Mouse (Mus musculus) heart, adult 2 months (tissue): ENCODE measurements around the gene Rab24. TPM values are rescaled to one million over a fixed set of nuclear protein-coding genes. Genes with fewer than 3 reads are reported as not detected.

ENCODE experiments used
- DNase-seq, 2 experiments: peaks; one replicate each; pipeline ENCODE4 v3.0.0; 2021
- H3K27ac ChIP-seq: fragments of 200-600 bp; 2 replicates; pipeline ENCODE4 v1.8.1; 2022
- H3K27me3 ChIP-seq: fragments of 200-500 bp; 2 replicates; pipeline ENCODE4 v1.6.1; 2012; ENCODE audit warnings: mild to moderate bottlenecking, low read length, inconsistent platforms, mixed read lengths; ENCODE audit not compliant: control insufficient read depth, insufficient read depth
- H3K36me3 ChIP-seq: fragments of 200-500 bp; 2 replicates; pipeline ENCODE4 v1.6.1; 2012; ENCODE audit warnings: low read length, inconsistent platforms; ENCODE audit not compliant: control insufficient read depth, insufficient read depth
- H3K4me1 ChIP-seq: fragments of 200-500 bp; 2 replicates; pipeline ENCODE4 v1.6.1; 2011; ENCODE audit warnings: low read length; ENCODE audit not compliant: control insufficient read depth, insufficient read depth
- H3K4me3 ChIP-seq: fragments of 200-600 bp; 2 replicates; pipeline ENCODE4 v1.8.1; 2022
- H3K79me2 ChIP-seq: fragments of 200-500 bp; replicated peaks from 2 replicates; pipeline ENCODE4 v1.6.1; 2012; ENCODE audit warnings: mild to moderate bottlenecking, inconsistent platforms, low read length, moderate library complexity, mixed read lengths; ENCODE audit not compliant: control insufficient read depth, insufficient read depth
- H3K9ac ChIP-seq: fragments of 200-500 bp; 2 replicates; pipeline ENCODE4 v1.6.1; 2012; ENCODE audit warnings: low read depth, mild to moderate bottlenecking, control low read depth, inconsistent platforms, low read length, mixed read lengths
- CTCF ChIP-seq: fragments of 200-600 bp; IDR thresholded peaks from 2 replicates; pipeline ENCODE4 v1.8.1; 2022; ENCODE audit warnings: antibody characterized with exemption, mild to moderate bottlenecking, moderate library complexity
- EP300 ChIP-seq: fragments of 200-500 bp; IDR thresholded peaks from 2 replicates; pipeline ENCODE4 v1.6.1; 2011; ENCODE audit warnings: low read depth, low read length, control low read depth; ENCODE audit not compliant: insufficient read depth
- POLR2A ChIP-seq: fragments of 200-500 bp; IDR thresholded peaks from 2 replicates; pipeline ENCODE4 v1.6.1; 2011; ENCODE audit warnings: mild to moderate bottlenecking, low read depth, low read length, control low read depth; ENCODE audit not compliant: insufficient read depth
- WGBS: fragments of 180-500 bp; shearing (Covaris S2); methylation state at CpG from one replicate; pipeline ENCODE4 v1.1.7; 2018; 5-methylcytosine and 5-hydroxymethylcytosine counted together
- intact Hi-C: fragments of 180-260 bp; cut with DNase I; formaldehyde crosslinking; loops from one replicate; pipeline ENCODE4 v1.15.1; 2025
- polyA plus RNA-seq: library from polyadenylated mRNA; depleted of rRNA; stranded (reverse); fragments of >200 nt; gene quantifications from 2 replicates; pipeline ENCODE4 v1.2.3, GENCODE M21; 2012; rRNA removed
- total RNA-seq, 2 experiments: library from RNA; stranded (reverse); gene quantifications; 2 replicates each; pipeline ENCODE4 v1.2.3; 2021

Rab24 gene
- total and polyA plus RNA-seq, 3 experiments = 29.1 to 60.6 (median 37.2) TPM

- WGBS = 71% methylated on average over 3 of the region's 3 CpGs
- no peaks in the 10 kb centered on the region for H3K27me3 ChIP-seq
- H3K27ac ChIP-seq = no peak overlapping the region
- H3K79me2 ChIP-seq = peaks cover 1% of the 10 kb centered on the region; the same call in 1 of the 2 replicates
- TF ChIP-seq POLR2A (no peak), CTCF (peak; percentile 38)
- intact Hi-C loops = no loop called here
- no peak for DNase-seq
- H3K9ac ChIP-seq = no peak overlapping the region
- no peaks in the 10 kb centered on the region for H3K4me1 ChIP-seq
- H3K4me3 ChIP-seq = no peak overlapping the region
- peaks cover 4% of the 10 kb centered on the region; the same call in 1 of the 2 replicates for H3K36me3 ChIP-seq
These were observed 32.9 kb downstream of the Rab24 start for GRCm38 (mm10) chr13:55288854-55289253.

- H3K4me3 ChIP-seq = no peak overlapping the region
- H3K4me1 ChIP-seq = no peaks in the 10 kb centered on the region
- H3K27ac ChIP-seq = no peak overlapping the region
- no peaks in the 10 kb centered on the region for H3K27me3 ChIP-seq
- intact Hi-C loops = no loop called here
- WGBS = 70% methylated on average over 5 of the region's 5 CpGs
- peaks cover 4% of the 10 kb centered on the region for H3K36me3 ChIP-seq
- TF ChIP-seq EP300 = no peak
- no peak overlapping the region for H3K9ac ChIP-seq
- DNase-seq = no peak
- H3K79me2 ChIP-seq = no peaks in the 10 kb centered on the region; the same call in 1 of the 2 replicates
These were observed 44.1 kb downstream of the Rab24 start for GRCm38 (mm10) chr13:55277646-55278045.

GRCm38 (mm10) chr13:55277203-55277602 is 44.5 kb downstream of the Rab24 start:
- H3K4me1 ChIP-seq = no peaks in the 10 kb centered on the region
- 90% methylated on average over 5 of the region's 5 CpGs for WGBS
- intact Hi-C loops = no loop called here

More at GRCm38 (mm10) chr13:55277203-55277602, 44.5 kb downstream of the Rab24 start:
- TF ChIP-seq POLR2A (no peak), EP300 (no peak), CTCF (no peak)
- Histone ChIP-seq H3K4me3 (no peak overlapping the region), H3K27me3 (no peaks in the 10 kb centered on the region), H3K36me3 (peaks cover 4% of the 10 kb centered on the region), H3K27ac (no peak overlapping the region), H3K79me2 (no peaks in the 10 kb centered on the region; the same call in 1 of the 2 replicates), H3K9ac (no peak overlapping the region)
- DNase-seq = no peak

Other genes starting within 250 kb of the Rab24 start
- 10 to 100 TPM; 20.3 to 20.5 TPM for gene Uimc1, start 221.6 kb downstream of the Rab24 start, total RNA-seq
- gene Uimc1, start 221.6 kb downstream of the Rab24 start, polyA plus RNA-seq = 9.9 and 11.0 TPM in 2 replicates
- gene Zfp346, start 216.6 kb downstream of the Rab24 start, total RNA-seq = 10 to 100 TPM; 17.1 to 20.6 TPM
- 14.3 and 23.4 TPM in 2 replicates for gene Zfp346, start 216.6 kb downstream of the Rab24 start, polyA plus RNA-seq
- not detected for gene Gm17617, start 188.4 kb downstream of the Rab24 start, total RNA-seq
- gene Gm17617, start 188.4 kb downstream of the Rab24 start, polyA plus RNA-seq = not detected in 2 replicates
- under 1 TPM; 0.07 to 0.21 TPM for gene Fgfr4, start 169.3 kb downstream of the Rab24 start, total RNA-seq
- gene Fgfr4, start 169.3 kb downstream of the Rab24 start, polyA plus RNA-seq = 0.21 and 0.70 TPM in 2 replicates
- gene Nsd1, start 112.2 kb downstream of the Rab24 start, total RNA-seq = 10 to 100 TPM; 52.5 to 55.8 TPM
- 11.0 and 18.4 TPM in 2 replicates for gene Nsd1, start 112.2 kb downstream of the Rab24 start, polyA plus RNA-seq
- 10 to 100 TPM; 37.4 to 40.8 TPM for gene Prelid1, start 1.4 kb downstream of the Rab24 start, total RNA-seq
- gene Prelid1, start 1.4 kb downstream of the Rab24 start, polyA plus RNA-seq = 67.4 and 70.1 TPM in 2 replicates
- gene Mxd3, start 7.9 kb upstream of the Rab24 start, total RNA-seq = not detected
- 0.21 and 0.53 TPM in 2 replicates for gene Mxd3, start 7.9 kb upstream of the Rab24 start, polyA plus RNA-seq
- gene Lman2, start 40.8 kb upstream of the Rab24 start, total RNA-seq = 10 to 100 TPM; 50.5 to 52.2 TPM
- 52.6 and 83.6 TPM in 2 replicates for gene Lman2, start 40.8 kb upstream of the Rab24 start, polyA plus RNA-seq
- gene Rgs14, start 47.8 kb upstream of the Rab24 start, total RNA-seq = under 1 TPM; 0.23 to 0.73 TPM
- 0.97 and 1.9 TPM in 2 replicates for gene Rgs14, start 47.8 kb upstream of the Rab24 start, polyA plus RNA-seq
- gene Slc34a1, start 76.2 kb upstream of the Rab24 start, total RNA-seq = not detected
- gene Slc34a1, start 76.2 kb upstream of the Rab24 start, polyA plus RNA-seq = 0.16 and 0.18 TPM in 2 replicates
- not detected for gene Pfn3, start 93.3 kb upstream of the Rab24 start, total RNA-seq
- not detected in 2 replicates for gene Pfn3, start 93.3 kb upstream of the Rab24 start, polyA plus RNA-seq
- not detected for gene F12, start 104.8 kb upstream of the Rab24 start, total RNA-seq
- 0.23 TPM in 1 of 2 replicates, not detected in the other for gene F12, start 104.8 kb upstream of the Rab24 start, polyA plus RNA-seq
- gene Grk6, start 123.1 kb upstream of the Rab24 start, total RNA-seq = 10 to 100 TPM; 17.1 to 19.5 TPM
- gene Grk6, start 123.1 kb upstream of the Rab24 start, polyA plus RNA-seq = 22.5 and 29.0 TPM in 2 replicates
- under 1 TPM; 0.86 to 0.94 TPM for gene Prr7, start 142.3 kb upstream of the Rab24 start, total RNA-seq
- gene Prr7, start 142.3 kb upstream of the Rab24 start, polyA plus RNA-seq = 0.53 and 1.1 TPM in 2 replicates
- gene Dbn1, start 166.2 kb upstream of the Rab24 start, total RNA-seq = 1 to 10 TPM; 4.8 to 9.3 TPM
- 10.4 and 11.5 TPM in 2 replicates for gene Dbn1, start 166.2 kb upstream of the Rab24 start, polyA plus RNA-seq
- gene Pdlim7, start 191.7 kb upstream of the Rab24 start, total RNA-seq = 10 to 100 TPM; 46.9 to 54.0 TPM
- gene Pdlim7, start 191.7 kb upstream of the Rab24 start, polyA plus RNA-seq = 86.3 and 98.2 TPM in 2 replicates
- gene Dok3, start 207.3 kb upstream of the Rab24 start, total RNA-seq = 1 to 10 TPM; 1.9 to 2.4 TPM
- 3.7 and 7.3 TPM in 2 replicates for gene Dok3, start 207.3 kb upstream of the Rab24 start, polyA plus RNA-seq
- gene Ddx41, start 214.7 kb upstream of the Rab24 start, total RNA-seq = 10 to 100 TPM; 13.0 to 13.9 TPM
- 20.7 and 21.1 TPM in 2 replicates for gene Ddx41, start 214.7 kb upstream of the Rab24 start, polyA plus RNA-seq
- 10 to 100 TPM; 11.2 to 13.0 TPM for gene Fam193b, start 249.2 kb upstream of the Rab24 start, total RNA-seq
- 43.9 and 46.1 TPM in 2 replicates for gene Fam193b, start 249.2 kb upstream of the Rab24 start, polyA plus RNA-seq